Mouse (Mus musculus) MEL (cell line): ENCODE results near the gene Ppp1r7.

Experiments
- CTCF ChIP-seq, 3 experiments: IDR thresholded peaks in 2 of 3; conservative IDR thresholded peaks in 1 of 3; 2 replicates each; pipeline ENCODE4 v1.5.1; 2011 to 2012; ENCODE audit warnings: low read length in 3 of 3, low read depth in 2 of 3, mild to moderate bottlenecking in 2 of 3, improper control_type of control experiment in 1 of 3, inconsistent platforms in 1 of 3, mixed read lengths in 1 of 3, moderate library complexity in 1 of 3; ENCODE audit not compliant: control insufficient read depth in 1 of 3, insufficient read depth in 1 of 3, poor library complexity in 1 of 3, severe bottlenecking in 1 of 3
- ELF1 ChIP-seq: IDR thresholded peaks from 2 replicates; pipeline ENCODE4 v1.6.1; 2014; ENCODE audit warnings: low read depth, mild to moderate bottlenecking, inconsistent platforms, low read length, improper control_type of control experiment, moderate library complexity
- EP300 ChIP-seq, 2 experiments: IDR thresholded peaks; 2 replicates each; pipeline ENCODE4 v1.6.1; 2011; ENCODE audit warnings: improper control_type of control experiment in 2 of 2, low read length in 2 of 2, low read depth in 1 of 2, mild to moderate bottlenecking in 1 of 2
- NELFE ChIP-seq: IDR thresholded peaks from 2 replicates; pipeline ENCODE4 v1.6.1; 2011; ENCODE audit warnings: low read depth, low read length, improper control_type of control experiment
- POLR2A ChIP-seq, 2 experiments: IDR thresholded peaks; 2 replicates each; pipeline ENCODE4 v1.6.1; 2011 to 2012; ENCODE audit warnings: low read length in 2 of 2, mild to moderate bottlenecking in 2 of 2, control low read depth in 1 of 2, improper control_type of control experiment in 1 of 2, low read depth in 1 of 2, moderate library complexity in 1 of 2; ENCODE audit not compliant: control insufficient read depth in 1 of 2, insufficient read depth in 1 of 2, poor library complexity in 1 of 2
- SIN3A ChIP-seq: IDR thresholded peaks from 2 replicates; pipeline ENCODE4 v1.6.1; 2012; ENCODE audit warnings: low read length, improper control_type of control experiment, inconsistent platforms
- USF1 ChIP-seq: IDR thresholded peaks from 2 replicates; pipeline ENCODE4 v1.6.1; 2014; ENCODE audit warnings: low read depth, mild to moderate bottlenecking, inconsistent platforms, low read length, improper control_type of control experiment, moderate library complexity
- ZNF384 ChIP-seq: IDR thresholded peaks from 2 replicates; pipeline ENCODE4 v1.6.1; 2012; ENCODE audit warnings: low read depth, mild to moderate bottlenecking, inconsistent platforms, low read length, improper control_type of control experiment

DNA sequence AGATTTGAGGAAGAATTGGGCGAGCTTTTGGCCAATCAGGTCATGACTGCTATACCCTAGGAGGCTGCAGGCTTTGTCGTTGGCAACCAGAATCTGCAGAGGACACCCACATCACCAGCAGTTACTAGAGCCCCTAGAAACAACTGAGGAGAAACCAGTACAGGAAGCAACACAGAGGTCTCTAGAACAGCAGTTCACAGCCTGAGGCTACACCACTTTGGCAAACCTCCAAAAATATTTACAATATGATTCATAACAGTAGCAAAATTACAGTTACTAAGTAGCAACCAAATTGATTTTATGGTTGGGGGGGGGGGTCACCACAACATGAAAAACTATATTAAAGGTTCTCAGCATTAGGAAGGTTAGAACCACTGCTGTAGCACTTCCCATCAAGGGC lies 8.0 kb upstream of the Ppp1r7 start:
- no peak for TF ChIP-seq SIN3A
- TF ChIP-seq ELF1, result no peak
- TF ChIP-seq EP300 (IDR thresholded peaks at IDR 0.05; ENCODE audit: low read depth in 1 of 2, low read length in 2 of 2), result no peak
- TF ChIP-seq NELFE, result no peak
- TF ChIP-seq CTCF (IDR thresholded peaks at IDR 0.05 in 2 of 3, conservative IDR thresholded peaks at IDR 0.05 in 1 of 3; ENCODE audit: control insufficient read depth in 1 of 3, insufficient read depth in 1 of 3, low read depth in 2 of 3, low read length in 3 of 3, poor library complexity in 1 of 3, severe bottlenecking in 1 of 3), result no peak
- 0 out of 4 replicates have a peak, but pooled peaks of 1 of the 2 experiments have one; percentile 15 for TF ChIP-seq POLR2A (IDR thresholded peaks at IDR 0.05; ENCODE audit: control insufficient read depth in 1 of 2, insufficient read depth in 1 of 2, low read depth in 1 of 2, low read length in 2 of 2, poor library complexity in 1 of 2)
- no peak for TF ChIP-seq ZNF384
- TF ChIP-seq USF1, result no peak
